Mouse (Mus musculus) urinary bladder, adult 2 months (tissue): ENCODE data around the gene Tacc2. TPM values are rescaled to one million over a fixed set of nuclear protein-coding genes. Genes with fewer than 3 reads are reported as not detected.
"Not testable (repeated sequence)": the region's sequence is repeated elsewhere in the genome, so short reads cannot be mapped to it uniquely, and the experiment has no call there.

Experiments
- DNase-seq: peaks from one replicate; pipeline ENCODE4 v3.0.0; 2022; ENCODE audit warnings: low spot score
- polyA plus RNA-seq: library from polyadenylated mRNA; depleted of rRNA; stranded (reverse); fragments of >200 nt; gene quantifications from 2 replicates; pipeline ENCODE4 v1.2.3, GENCODE M21; 2012

The Tacc2 gene
- polyA plus RNA-seq, 1 experiment = 67.5 TPM

DNA sequence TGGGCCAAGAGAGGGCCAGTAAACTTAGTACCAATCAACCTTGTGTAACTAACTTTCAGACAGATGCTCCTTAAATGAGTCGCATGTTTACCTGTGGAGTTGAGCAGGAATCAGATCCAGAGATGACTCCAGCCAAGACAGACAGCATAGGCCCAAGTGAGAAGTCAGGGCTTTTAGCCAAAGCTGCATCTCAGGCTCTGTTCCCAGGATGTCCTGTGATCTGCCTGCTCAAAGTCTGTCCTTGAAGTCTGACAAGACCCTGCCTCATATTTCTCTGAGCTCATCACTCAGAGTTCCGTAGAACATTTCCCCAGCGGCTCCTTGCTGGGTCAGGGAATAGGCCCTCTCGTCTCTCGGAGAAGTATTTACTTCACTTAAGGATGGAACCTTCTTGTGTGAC is 73.4 kb downstream of the Tacc2 start:
- no peak for DNase-seq

- no peak for DNase-seq
These were observed 75.9 kb downstream of the Tacc2 start for GRCm38 (mm10) chr7:130653036-130653555.

DNA sequence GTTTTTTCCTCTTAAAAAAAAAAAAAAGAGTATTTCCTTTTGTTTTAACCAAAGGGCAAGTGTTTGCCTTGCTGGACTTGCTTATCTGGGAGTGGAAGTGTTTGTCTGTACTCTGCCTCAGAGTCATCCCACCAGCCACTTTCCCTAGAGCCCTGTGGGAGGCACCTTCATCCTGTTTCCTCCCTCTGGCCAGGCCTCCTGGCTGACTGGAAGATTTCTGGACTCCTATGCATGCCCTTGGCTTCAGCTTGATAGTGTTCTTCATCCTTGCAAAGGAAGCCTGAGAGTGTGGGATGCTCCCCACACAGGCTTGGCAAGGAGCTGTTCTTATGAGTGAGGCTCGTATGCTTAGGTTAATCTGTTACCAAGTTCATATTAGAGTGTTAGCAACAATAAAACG is 77.3 kb downstream of the Tacc2 start:
- no peak for DNase-seq

- DNase-seq = no peak
These were observed 79.7 kb downstream of the Tacc2 start for GRCm38 (mm10) chr7:130656965-130657364.

DNA sequence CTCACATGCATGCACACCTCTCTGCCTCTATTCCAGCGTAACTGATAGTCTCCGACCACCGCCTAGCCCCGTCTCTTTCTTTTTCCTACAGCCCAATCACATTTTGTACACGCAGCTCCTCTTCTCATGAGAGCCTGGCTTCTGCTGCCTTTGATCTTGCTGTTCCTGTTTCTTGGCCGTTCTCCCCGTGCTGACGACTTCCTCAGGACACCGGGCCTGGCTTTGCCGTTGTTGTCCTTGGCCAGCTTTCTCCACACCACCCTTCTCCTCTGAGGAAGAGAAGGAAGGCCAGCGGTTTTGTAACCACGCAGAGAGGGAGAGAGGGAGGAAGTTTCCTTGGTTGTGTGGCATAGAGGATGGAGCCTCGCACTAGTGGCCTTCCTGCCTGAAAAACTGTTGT is 80.5 kb downstream of the Tacc2 start:
- no peak for DNase-seq

GRCm38 (mm10) chr7:130659129-130659528 is 81.9 kb downstream of the Tacc2 start:
- no peak for DNase-seq

DNA sequence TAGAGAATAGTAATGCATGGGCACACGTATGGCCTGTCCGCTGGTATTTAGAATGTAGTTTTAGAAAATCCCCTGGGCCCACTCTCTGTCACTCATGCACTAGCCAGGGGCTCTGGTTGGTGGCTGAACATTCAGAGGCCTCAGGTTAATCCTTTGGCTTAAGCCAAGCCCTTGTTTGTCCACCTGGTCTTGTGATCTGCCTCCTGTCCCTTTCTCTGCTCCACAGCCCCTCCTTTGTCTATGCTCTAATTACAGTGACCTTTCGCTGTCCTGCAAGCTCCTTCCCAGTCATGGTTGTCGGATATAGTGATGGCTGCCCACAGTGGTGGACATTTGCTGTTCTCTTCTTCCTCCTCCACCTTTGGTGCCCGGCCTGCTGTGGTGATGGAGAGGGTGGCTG is 85.0 kb downstream of the Tacc2 start:
- no peak for DNase-seq

DNA sequence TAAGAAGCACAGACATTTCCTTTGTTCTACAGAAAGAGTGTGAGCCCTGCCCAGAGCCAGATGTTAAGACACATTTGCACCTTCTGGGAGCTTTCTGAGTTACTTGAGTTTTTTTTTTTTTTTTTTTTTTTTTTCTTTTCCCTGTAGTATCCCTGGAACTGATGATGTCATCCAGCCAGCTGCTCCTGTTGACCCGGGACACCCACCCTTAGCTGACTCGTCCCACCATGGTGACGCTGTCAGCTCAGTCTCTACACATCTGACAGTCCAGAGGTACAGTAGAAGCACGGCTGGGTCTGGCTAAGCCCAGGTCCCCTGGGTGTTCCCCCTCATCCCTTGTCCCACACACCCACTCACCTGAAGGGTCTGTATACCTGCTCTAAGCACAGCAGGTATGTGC is 85.6 kb downstream of the Tacc2 start:
- DNase-seq = no peak

DNA sequence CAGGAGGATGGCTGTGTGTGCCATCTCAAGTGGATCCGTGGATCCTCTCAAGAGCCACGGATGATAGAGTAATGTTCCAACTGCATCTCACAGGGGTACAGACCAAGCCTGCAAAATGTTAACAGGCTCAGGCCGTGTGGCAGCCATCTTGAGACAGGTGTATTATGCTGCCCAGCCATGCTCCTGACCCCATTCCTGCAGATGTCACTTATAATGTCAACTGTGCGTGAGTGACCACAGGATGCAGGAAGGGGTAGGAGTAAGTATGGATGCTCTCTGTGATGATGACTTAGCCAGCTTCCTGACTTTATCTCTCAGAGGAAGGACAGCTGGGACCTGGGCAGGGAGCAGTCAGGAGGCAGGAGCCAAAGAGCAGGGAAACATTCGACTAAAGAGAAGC is 86.8 kb downstream of the Tacc2 start:
- DNase-seq = no peak

DNA sequence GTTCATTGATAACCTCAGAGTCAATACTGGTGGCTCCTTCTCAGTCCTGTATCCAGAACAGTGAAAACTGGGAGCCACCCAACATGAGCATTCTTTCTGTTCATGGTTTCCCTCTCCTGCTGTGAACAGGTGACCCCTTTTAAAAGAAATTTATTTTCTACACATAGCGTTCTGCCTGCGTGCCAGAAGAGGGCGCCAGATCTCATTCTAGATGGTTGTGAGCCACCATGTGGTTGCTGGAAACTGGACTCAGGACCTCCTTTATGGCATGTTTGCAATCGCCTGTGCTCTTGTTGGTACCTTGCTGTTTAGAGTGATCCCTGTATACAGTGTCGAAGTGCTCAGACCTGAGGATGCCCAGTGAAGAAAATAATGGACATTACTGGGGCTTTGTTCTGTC is 87.4 kb downstream of the Tacc2 start:
- no peak for DNase-seq

DNA sequence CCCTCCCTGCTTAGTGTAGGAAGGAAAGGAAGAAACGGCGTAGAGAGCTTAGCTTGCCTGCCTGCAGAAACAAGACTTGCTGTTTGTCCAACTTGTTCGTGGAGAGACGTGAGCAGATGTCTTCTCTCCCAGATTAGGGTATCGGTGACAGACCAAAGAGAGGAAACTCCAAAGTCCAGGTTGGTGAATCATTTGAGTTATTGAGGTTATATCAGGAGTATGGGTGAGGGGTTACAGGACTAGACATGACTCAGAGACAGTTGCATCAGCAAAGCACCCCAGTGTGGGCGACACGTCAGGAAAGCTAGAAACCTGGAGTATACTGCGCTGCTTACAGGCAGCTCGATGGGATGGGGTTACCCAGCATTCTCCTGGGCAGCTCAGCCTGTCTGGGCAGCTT is 88.1 kb downstream of the Tacc2 start:
- no peak for DNase-seq

- DNase-seq = not testable (repeated sequence)
These were observed 90.8 kb downstream of the Tacc2 start for GRCm38 (mm10) chr7:130668013-130668412.

GRCm38 (mm10) chr7:130668729-130669281 is 91.6 kb downstream of the Tacc2 start:
- no peak for DNase-seq

DNA sequence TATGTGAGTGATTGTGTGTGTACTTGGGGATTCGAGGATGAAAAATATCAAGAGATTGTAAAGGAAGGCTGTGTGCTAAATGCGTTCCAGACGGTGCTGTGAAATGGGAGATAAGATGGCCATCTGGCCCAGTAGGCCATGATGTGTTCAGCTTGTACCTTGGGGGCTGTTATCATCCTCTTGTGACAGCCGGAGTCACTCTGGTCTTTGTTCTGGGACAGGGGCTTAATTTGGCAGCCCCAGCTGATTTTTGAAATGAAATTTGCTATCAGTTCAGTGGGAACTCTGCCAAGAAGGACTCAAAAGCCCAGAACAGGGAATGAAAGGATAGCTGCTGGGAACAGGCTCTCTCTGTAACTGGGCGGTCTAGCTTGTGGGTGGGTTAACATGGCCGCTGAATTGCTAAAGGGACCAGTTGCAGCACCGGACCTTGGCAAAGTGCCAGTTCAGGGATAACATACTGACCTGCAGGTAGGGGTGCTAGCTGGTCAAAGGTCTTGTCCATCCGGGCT is 92.2 kb downstream of the Tacc2 start:
- no peak for DNase-seq

DNA sequence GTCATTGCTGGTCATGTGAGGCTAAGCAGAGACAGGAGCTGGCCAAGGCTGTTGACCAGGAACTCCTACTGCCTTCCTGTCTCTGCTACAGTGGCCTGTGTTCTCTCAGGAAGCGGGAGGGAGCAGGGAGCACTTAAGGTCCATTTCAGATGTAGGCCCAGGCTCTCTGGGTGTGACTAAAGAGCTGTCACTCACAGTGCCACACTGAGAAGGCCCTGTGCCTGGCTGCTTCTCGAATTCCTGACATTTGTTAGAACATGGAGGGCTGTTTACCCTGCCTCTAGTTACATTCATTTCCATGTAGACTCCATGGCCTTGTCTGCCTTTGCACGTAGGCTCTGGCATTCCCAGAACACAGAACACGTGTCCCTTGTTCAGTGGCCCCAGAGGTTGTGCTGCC is 93.1 kb downstream of the Tacc2 start:
- no peak for DNase-seq

DNA sequence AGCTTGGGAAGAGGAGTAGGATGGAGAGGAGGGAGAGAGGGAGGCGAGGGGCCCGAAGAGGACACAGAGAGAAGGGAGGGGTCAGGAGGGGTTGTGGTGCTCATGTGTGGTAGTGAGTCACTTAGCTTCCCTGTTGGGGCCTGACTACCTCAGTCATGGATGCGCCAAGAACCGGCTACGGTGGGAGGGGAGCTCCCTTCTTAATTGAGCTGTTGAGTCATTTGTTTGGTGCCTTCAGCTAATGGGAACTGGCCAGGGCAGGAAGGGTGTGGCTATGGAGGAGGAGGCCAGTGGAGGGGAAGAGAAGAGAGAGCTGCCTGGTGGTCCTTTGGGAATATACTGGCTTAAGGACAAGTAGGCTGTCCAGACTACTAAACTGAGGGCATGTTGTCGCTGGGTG is 94.1 kb downstream of the Tacc2 start:
- no peak for DNase-seq

DNA sequence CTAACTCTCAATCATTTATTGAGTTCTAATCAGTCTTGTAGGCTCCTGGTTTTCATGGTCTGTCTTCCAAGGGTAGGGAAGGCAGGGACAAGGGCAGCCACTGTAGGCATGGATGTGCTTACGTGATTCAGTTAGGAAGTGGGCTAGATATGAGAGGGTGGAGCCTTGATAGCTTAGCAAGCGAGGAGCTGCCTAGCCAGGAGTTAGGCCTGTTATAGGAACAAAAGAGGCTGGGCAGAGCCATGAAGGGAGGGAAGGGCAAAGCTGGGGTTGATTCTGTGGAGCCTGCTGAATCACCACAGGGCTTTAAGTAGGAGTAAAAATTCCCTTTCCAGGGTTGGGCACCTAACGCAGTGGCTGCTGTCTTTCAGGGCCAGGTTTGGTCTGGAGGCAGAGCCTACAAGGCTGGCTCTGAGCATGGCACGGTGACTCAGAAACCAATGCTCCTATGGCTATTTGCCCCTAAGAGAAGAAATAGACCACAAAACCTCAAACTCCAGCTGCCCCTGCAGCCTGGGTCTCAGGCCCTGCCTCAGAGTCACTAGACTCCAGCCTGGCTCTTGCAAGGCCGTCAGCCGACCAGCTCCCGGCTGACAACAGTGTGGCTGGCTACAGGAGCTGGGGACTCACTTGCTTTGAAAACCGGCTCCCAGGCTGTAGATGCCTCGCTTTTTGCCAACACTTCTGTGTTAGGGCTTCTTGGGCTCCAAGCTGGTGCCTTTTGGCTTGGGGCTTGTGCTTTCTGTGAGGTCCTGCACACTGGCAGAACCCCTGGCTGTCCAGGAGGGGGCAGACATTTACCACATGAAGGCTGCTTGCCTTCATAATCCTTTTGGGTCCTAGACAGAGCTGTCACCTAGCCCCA is 96.2 kb downstream of the Tacc2 start:
- no peak for DNase-seq

- DNase-seq = no peak
These were observed 97.3 kb downstream of the Tacc2 start for GRCm38 (mm10) chr7:130674526-130674925.

GRCm38 (mm10) chr7:130676885-130677540 is 99.8 kb downstream of the Tacc2 start:
- DNase-seq = no peak

GRCm38 (mm10) chr7:130677541-130678274 is 100.5 kb downstream of the Tacc2 start:
- DNase-seq = peak; percentile 15

DNA sequence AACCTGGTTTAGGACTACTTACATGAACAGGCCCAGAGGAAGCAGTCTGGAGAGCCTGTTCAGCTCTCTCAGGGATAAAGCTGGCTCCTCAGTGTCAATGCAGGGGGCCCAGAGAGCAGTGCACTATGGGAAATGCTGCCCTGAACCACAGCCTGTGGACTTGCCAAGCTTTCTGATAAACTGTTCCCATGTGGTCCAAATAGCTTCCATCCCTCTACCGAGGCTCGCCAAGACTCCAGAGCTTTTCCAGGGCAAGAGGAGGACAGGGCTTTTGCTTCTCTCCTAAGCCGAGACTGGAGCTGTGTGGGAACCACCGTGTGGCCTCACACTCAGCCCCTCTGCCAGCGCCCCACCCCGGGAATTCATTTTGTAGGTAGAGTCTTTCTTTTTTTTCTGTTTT is 101.2 kb downstream of the Tacc2 start:
- peak; percentile 19 for DNase-seq

DNA sequence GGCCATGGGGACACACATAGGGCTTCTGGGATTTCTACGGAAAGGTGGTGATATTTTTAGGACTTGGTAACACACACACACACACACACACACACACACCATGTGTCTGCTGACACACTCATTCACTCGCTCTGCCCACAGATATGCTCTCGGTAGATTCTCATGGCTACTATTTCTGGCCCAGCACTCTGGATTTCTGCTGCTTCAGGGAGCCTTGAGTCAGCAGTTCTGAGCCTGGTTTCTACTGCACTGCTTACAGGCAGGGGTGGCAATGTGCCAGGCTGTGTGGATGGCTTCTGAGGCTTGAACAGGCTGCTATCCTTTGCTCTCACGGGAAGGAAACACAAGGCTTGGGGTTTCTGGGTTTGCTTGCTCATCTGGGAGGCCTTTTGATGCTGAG is 104.6 kb downstream of the Tacc2 start:
- DNase-seq = no peak
